ENCODE assay signal across 8 mouse cellular contexts in the genomic region with DNA sequence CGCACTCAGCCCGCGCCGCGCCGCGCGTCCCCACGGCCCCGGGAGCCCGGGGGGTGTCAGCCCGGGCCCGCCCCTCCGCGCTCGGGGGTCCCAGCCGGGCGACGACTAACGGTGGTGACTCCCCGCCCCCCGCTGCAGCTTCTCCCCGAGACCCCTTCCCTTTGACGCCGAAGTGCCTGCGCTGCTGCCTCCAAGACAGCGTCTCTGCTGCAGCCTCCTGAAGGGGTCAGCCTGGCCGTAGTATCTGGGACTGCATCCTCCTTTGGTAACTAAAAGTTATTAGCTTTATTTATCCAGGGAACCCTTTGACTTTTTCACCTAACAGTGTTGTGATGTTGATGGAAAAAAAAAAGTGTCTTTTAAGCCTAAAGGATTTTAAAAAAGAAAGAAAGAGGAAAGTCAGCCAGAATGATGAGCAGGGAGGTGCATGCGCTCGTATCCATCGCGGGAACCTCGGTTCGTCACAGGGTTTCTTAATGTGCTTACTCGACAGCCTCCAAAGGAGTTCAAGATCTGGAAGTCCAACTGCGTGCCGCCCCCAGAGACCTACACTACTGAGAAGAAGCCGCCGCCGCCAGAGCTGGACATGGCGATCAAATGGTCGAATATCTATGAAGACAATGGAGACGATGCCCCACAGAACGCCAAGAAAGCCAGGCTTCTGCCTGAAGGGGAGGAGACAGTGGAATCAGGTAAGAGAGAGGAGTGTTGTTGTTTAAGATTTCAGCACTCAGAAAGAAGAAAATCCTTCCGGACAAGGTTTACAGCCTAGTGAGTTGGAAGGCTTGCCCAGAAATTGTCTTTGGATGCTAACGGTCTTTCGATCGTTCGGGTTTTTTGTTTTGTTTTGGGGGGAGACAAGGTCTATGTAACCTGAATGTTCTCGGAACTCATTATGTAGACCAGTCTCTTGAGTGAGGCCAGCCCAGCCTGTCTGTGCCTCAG. TPM values are rescaled to one million over a fixed set of nuclear protein-coding genes. Genes with fewer than 3 reads are reported as not detected.
DNase-seq lines count a peak whose midpoint lies in the region; ATAC-seq and TF ChIP-seq lines count a peak whose summit lies in the region.

No protein-coding gene starts in this region.

- 0 out of 2 replicates have a peak, but pooled peaks have one; percentile 26 for ATAC-seq in kidney, embryonic 14.5 days (ENCODE audit: low FRiP score, low TSS enrichment)
- ATAC-seq in embryonic facial prominence, embryonic 14.5 days (ENCODE audit: low read depth), result no peak
- ATAC-seq in intestine, postnatal 0 days, result peak; percentile 4; the same call in 1 of the 2 replicates
- peak; percentile 8; the same call in 1 of the 2 replicates for ATAC-seq in midbrain, embryonic 12.5 days (ENCODE audit: low FRiP score, low read depth)

- TF ChIP-seq CTCF in intestine, postnatal 0 days (IDR thresholded peaks at IDR 0.05; ENCODE audit: low read depth), result peak; percentile 27; the same call in 1 of the 2 replicates

- H3K36me3 ChIP-seq in kidney, embryonic 14.5 days (ENCODE audit: control insufficient read depth, insufficient read depth, low read length), result peaks cover 27% of the 10 kb centered on the region
- H3K36me3 ChIP-seq in embryonic facial prominence, embryonic 14.5 days (ENCODE audit: control insufficient read depth, insufficient read depth, low read length), result peaks cover 34% of the 10 kb centered on the region
- H3K36me3 ChIP-seq in intestine, postnatal 0 days (ENCODE audit: control insufficient read depth, insufficient read depth), result peaks cover 23% of the 10 kb centered on the region
- peaks cover 19% of the 10 kb centered on the region for H3K36me3 ChIP-seq in midbrain, embryonic 12.5 days

- peak overlapping the region; percentile 77 for H3K4me2 ChIP-seq in kidney, embryonic 14.5 days (replicated peaks; ENCODE audit: low read depth, low read length)
- peak overlapping the region; percentile 62 for H3K4me2 ChIP-seq in embryonic facial prominence, embryonic 14.5 days (ENCODE audit: low read depth, low read length)
- H3K4me2 ChIP-seq in intestine, postnatal 0 days (replicated peaks; ENCODE audit: low read depth), result peak overlapping the region; percentile 90
- peak overlapping the region; percentile 66 for H3K4me2 ChIP-seq in midbrain, embryonic 12.5 days (replicated peaks)

- peaks cover 11% of the 10 kb centered on the region for H3K4me1 ChIP-seq in kidney, embryonic 14.5 days (ENCODE audit: control insufficient read depth, insufficient read depth, low read length)
- peaks cover 6% of the 10 kb centered on the region; the same call in 1 of the 2 replicates for H3K4me1 ChIP-seq in embryonic facial prominence, embryonic 14.5 days (ENCODE audit: control insufficient read depth, insufficient read depth, low read length)
- H3K4me1 ChIP-seq in intestine, postnatal 0 days (replicated peaks; ENCODE audit: control insufficient read depth, insufficient read depth, low read length), result peaks cover 12% of the 10 kb centered on the region; the same call in 1 of the 2 replicates
- peaks cover 21% of the 10 kb centered on the region for H3K4me1 ChIP-seq in midbrain, embryonic 12.5 days

- no peak for DNase-seq in kidney, adult 8-10 months
- DNase-seq in NIH3T3 (ENCODE audit: low read depth), result peak; percentile 41
- no peak for DNase-seq in embryonic facial prominence, embryonic 14.5 days (ENCODE audit: low spot score)
- no peak for DNase-seq in c-Kit-positive CD71-positive TER-119-positive erythroid progenitor cells, embryonic 14.5 days (ENCODE audit: low spot score)
- no peak for DNase-seq in frontal cortex, postnatal 14 days (ENCODE audit: low spot score in 2 of 2)

- peak overlapping the region; percentile 94 for H3K4me3 ChIP-seq in kidney, embryonic 14.5 days (ENCODE audit: low read length)
- peak overlapping the region; percentile 98 for H3K4me3 ChIP-seq in embryonic facial prominence, embryonic 14.5 days (ENCODE audit: low read depth, low read length)
- H3K4me3 ChIP-seq in intestine, postnatal 0 days (ENCODE audit: low read depth, low read length), result peak overlapping the region; percentile 91
- peak overlapping the region; percentile 93 for H3K4me3 ChIP-seq in midbrain, embryonic 12.5 days

- H3K27me3 ChIP-seq in kidney, embryonic 14.5 days (ENCODE audit: control insufficient read depth, insufficient read depth, low read length), result no peaks in the 10 kb centered on the region
- no peaks in the 10 kb centered on the region for H3K27me3 ChIP-seq in embryonic facial prominence, embryonic 14.5 days (replicated peaks; ENCODE audit: control insufficient read depth, insufficient read depth, low read length)
- H3K27me3 ChIP-seq in intestine, postnatal 0 days (replicated peaks; ENCODE audit: control insufficient read depth, insufficient read depth, low read length), result no peaks in the 10 kb centered on the region
- H3K27me3 ChIP-seq in midbrain, embryonic 12.5 days, result no peaks in the 10 kb centered on the region

- 19% methylated on average over 50 of the region's 50 CpGs for WGBS in kidney, embryonic 14.5 days
- 27% methylated on average over 34 of the region's 50 CpGs for WGBS in embryonic facial prominence, embryonic 14.5 days
- WGBS in intestine, postnatal 0 days, result 17% methylated on average over 42 of the region's 50 CpGs
- 20% methylated on average over 50 of the region's 50 CpGs for WGBS in midbrain, embryonic 12.5 days

- peak overlapping the region; percentile 90 for H3K9ac ChIP-seq in kidney, embryonic 14.5 days (ENCODE audit: low read depth, low read length)
- H3K9ac ChIP-seq in embryonic facial prominence, embryonic 14.5 days (ENCODE audit: low read depth, low read length), result peak overlapping the region; percentile 94
- H3K9ac ChIP-seq in intestine, postnatal 0 days (ENCODE audit: low read depth, low read length), result peak overlapping the region; percentile 94
- H3K9ac ChIP-seq in midbrain, embryonic 12.5 days (replicated peaks), result peak overlapping the region; percentile 93

- H3K27ac ChIP-seq in kidney, embryonic 14.5 days (ENCODE audit: low read depth, low read length), result no peak overlapping the region; the same call in 1 of the 2 replicates
- peak overlapping the region; percentile 67; the same call in 1 of the 2 replicates for H3K27ac ChIP-seq in embryonic facial prominence, embryonic 14.5 days (replicated peaks; ENCODE audit: low read depth, low read length)
- H3K27ac ChIP-seq in intestine, postnatal 0 days (ENCODE audit: low read depth, low read length), result 0 out of 2 replicates have a peak overlapping the region, but pooled peaks have one; percentile 57
- H3K27ac ChIP-seq in midbrain, embryonic 12.5 days (replicated peaks), result peak overlapping the region; percentile 73

- H3K9me3 ChIP-seq in kidney, embryonic 14.5 days (ENCODE audit: control insufficient read depth, low read length), result no peaks in the 10 kb centered on the region
- no peaks in the 10 kb centered on the region for H3K9me3 ChIP-seq in embryonic facial prominence, embryonic 14.5 days (ENCODE audit: control insufficient read depth, low read length)
- H3K9me3 ChIP-seq in intestine, postnatal 0 days (ENCODE audit: control insufficient read depth), result no peaks in the 10 kb centered on the region
- H3K9me3 ChIP-seq in midbrain, embryonic 12.5 days, result no peaks in the 10 kb centered on the region

RNA-seq across cellular contexts. Expression of a gene that starts 0.9 kb away (rescaled TPM):
- polyA plus RNA-seq in kidney, embryonic 14.5 days (2014; fragmentation: Nextera tagmentation; extraction: Ambion mirVana), result 55.7 and 63.5 TPM in 2 replicates
- polyA plus RNA-seq in embryonic facial prominence, embryonic 14.5 days (2014; fragmentation: Nextera tagmentation; extraction: Ambion mirVana), result 47.3 and 48.9 TPM in 2 replicates
- polyA plus RNA-seq in intestine, postnatal 0 days (2015; fragmentation: Nextera tagmentation; extraction: Ambion mirVana), result 38.7 and 38.9 TPM in 2 replicates
- polyA plus RNA-seq in midbrain, embryonic 12.5 days (2016; fragmentation: Nextera tagmentation; extraction: Ambion mirVana), result 58.8 and 61.5 TPM in 2 replicates

RNA-seq across cellular contexts. Expression of a gene that starts 16.1 kb away (rescaled TPM):
- 52.5 and 54.5 TPM in 2 replicates for polyA plus RNA-seq in kidney, embryonic 14.5 days (2014; fragmentation: Nextera tagmentation; extraction: Ambion mirVana)
- 52.1 and 54.8 TPM in 2 replicates for polyA plus RNA-seq in embryonic facial prominence, embryonic 14.5 days (2014; fragmentation: Nextera tagmentation; extraction: Ambion mirVana)
- 39.1 and 40.3 TPM in 2 replicates for polyA plus RNA-seq in intestine, postnatal 0 days (2015; fragmentation: Nextera tagmentation; extraction: Ambion mirVana)
- 43.5 and 47.1 TPM in 2 replicates for polyA plus RNA-seq in midbrain, embryonic 12.5 days (2016; fragmentation: Nextera tagmentation; extraction: Ambion mirVana)

RNA-seq across cellular contexts. Expression of a gene that starts 49.0 kb away (rescaled TPM):
- polyA plus RNA-seq in kidney, embryonic 14.5 days (2014; fragmentation: Nextera tagmentation; extraction: Ambion mirVana), result 2.3 and 2.6 TPM in 2 replicates
- polyA plus RNA-seq in embryonic facial prominence, embryonic 14.5 days (2014; fragmentation: Nextera tagmentation; extraction: Ambion mirVana), result 2.3 and 2.4 TPM in 2 replicates
- polyA plus RNA-seq in intestine, postnatal 0 days (2015; fragmentation: Nextera tagmentation; extraction: Ambion mirVana), result 0.98 and 1.5 TPM in 2 replicates
- 0.92 and 1.3 TPM in 2 replicates for polyA plus RNA-seq in midbrain, embryonic 12.5 days (2016; fragmentation: Nextera tagmentation; extraction: Ambion mirVana)
